Mouse (Mus musculus) heart, postnatal 0 days (tissue): ENCODE results near the gene Gm20479. TPM values are rescaled to one million over a fixed set of nuclear protein-coding genes. Genes with fewer than 3 reads are reported as not detected.
A peak's percentile ranks its signal among the peaks of the same experiment; 100 is the strongest.

Experiments
- ATAC-seq: fragments of 200-750 bp; cut with Nextera tagmentation; 2 replicates; pipeline ENCODE4 v1.8.0; 2017; ENCODE audit warnings: low read depth, moderate number of reproducible peaks, moderate library complexity; ENCODE audit not compliant: insufficient read depth
- DNase-seq: peaks from one replicate; pipeline ENCODE4 v3.0.0-alpha.2; 2016; ENCODE audit warnings: low spot score
- H3K27ac ChIP-seq: fragments of 300-500 bp; sonication (generic); 2 replicates; pipeline ENCODE4 v1.5.1; 2014; ENCODE audit warnings: low read depth, mild to moderate bottlenecking
- H3K27me3 ChIP-seq: fragments of 300-500 bp; sonication (generic); 2 replicates; pipeline ENCODE4 v1.6.1; 2014; ENCODE audit warnings: low read length, mixed read lengths; ENCODE audit not compliant: control insufficient read depth, insufficient read depth
- H3K36me3 ChIP-seq: fragments of 300-500 bp; sonication (generic); replicated peaks from 2 replicates; pipeline ENCODE4 v1.6.1; 2014; ENCODE audit warnings: low read length, mixed read lengths; ENCODE audit not compliant: control insufficient read depth, insufficient read depth
- H3K4me1 ChIP-seq: fragments of 300-500 bp; sonication (generic); 2 replicates; pipeline ENCODE4 v1.6.1; 2014; ENCODE audit warnings: antibody characterized with exemption; ENCODE audit not compliant: control insufficient read depth, insufficient read depth
- H3K4me2 ChIP-seq: fragments of 300-500 bp; sonication (generic); 2 replicates; pipeline ENCODE4 v1.6.1; 2014; ENCODE audit warnings: low read depth, mild to moderate bottlenecking, low read length, moderate library complexity
- H3K4me3 ChIP-seq: fragments of 300-500 bp; sonication (generic); 2 replicates; pipeline ENCODE4 v1.5.1; 2014; ENCODE audit warnings: low read depth, low read length
- H3K9ac ChIP-seq: fragments of 300-500 bp; sonication (generic); replicated peaks from 2 replicates; pipeline ENCODE4 v1.6.1; 2014; ENCODE audit warnings: low read depth, low read length, mixed read lengths
- H3K9me3 ChIP-seq: fragments of 300-500 bp; sonication (generic); replicated peaks from 2 replicates; pipeline ENCODE4 v1.6.1; 2016; ENCODE audit warnings: low read length; ENCODE audit not compliant: control insufficient read depth
- CTCF ChIP-seq: IDR thresholded peaks from 2 replicates; pipeline ENCODE4 v1.5.1; 2016; ENCODE audit warnings: antibody characterized with exemption, control low read depth, low read depth
- EP300 ChIP-seq: IDR thresholded peaks from 2 replicates; pipeline ENCODE4 v1.6.1; 2016; ENCODE audit warnings: antibody characterized with exemption, low read depth
- WGBS: fragments of 180-500 bp; shearing (Covaris S2); extraction: QIAGEN DNeasy Blood & Tissue Kit; methylation state at CpG from one replicate; pipeline ENCODE4 v1.1.7; 2014; 5-methylcytosine and 5-hydroxymethylcytosine counted together
- polyA plus RNA-seq: library from polyadenylated mRNA; unstranded; fragments of >200 nt; fragmentation: Nextera tagmentation; extraction: Ambion mirVana; gene quantifications from 2 replicates; pipeline ENCODE4 v1.2.1, GENCODE M21; 2015
- total RNA-seq: library from RNA; depleted of rRNA; stranded (reverse); fragments of >200 nt; gene quantifications from 2 replicates; pipeline ENCODE4 v1.2.3, GENCODE M21; 2014; ENCODE audit warnings: low replicate concordance

Gm20479 gene
- total and polyA plus RNA-seq, 2 experiments from 2014 or later = 0.46 TPM; not detected in 1

GRCm38 (mm10) chr7:27378431-27378830 lies 21.2 kb upstream of the Gm20479 start:
- TF ChIP-seq EP300 (no peak), CTCF (peak; percentile 33; the same call in 1 of the 2 replicates)
- ATAC-seq (no peak), DNase-seq (no peak)
- Histone ChIP-seq H3K9ac (no peak overlapping the region), H3K4me3 (no peak overlapping the region), H3K4me1 (no peaks in the 10 kb centered on the region), H3K27me3 (peaks cover 37% of the 10 kb centered on the region), H3K36me3 (no peaks in the 10 kb centered on the region), H3K9me3 (no peaks in the 10 kb centered on the region), H3K4me2 (no peak overlapping the region), H3K27ac (no peak overlapping the region)
- WGBS = 20% methylated on average over 4 of the region's 4 CpGs

GRCm38 (mm10) chr7:27375274-27375673 lies 18.1 kb upstream of the Gm20479 start:
- Histone ChIP-seq H3K9ac (no peak overlapping the region), H3K36me3 (no peaks in the 10 kb centered on the region), H3K4me3 (no peak overlapping the region), H3K4me2 (no peak overlapping the region), H3K27me3 (peaks cover 69% of the 10 kb centered on the region), H3K27ac (no peak overlapping the region), H3K4me1 (no peaks in the 10 kb centered on the region), H3K9me3 (0 out of 2 replicates have a peak, but pooled peaks cover 3% of the 10 kb centered on the region)
- 4% methylated on average over 20 of the region's 22 CpGs for WGBS
- TF ChIP-seq EP300 (no peak), CTCF (no peak)
- ATAC-seq (no peak), DNase-seq (no peak)

- H3K27me3 ChIP-seq = peaks cover 97% of the 10 kb centered on the region
- DNase-seq (no peak), ATAC-seq (no peak)
- no peak for TF ChIP-seq CTCF
- no peak for TF ChIP-seq EP300
- WGBS = 5% methylated on average over 44 of the region's 44 CpGs
- no peak overlapping the region for H3K27ac ChIP-seq
- 0 out of 2 replicates have a peak overlapping the region, but pooled peaks have one; percentile 7 for H3K4me3 ChIP-seq
- H3K9ac ChIP-seq = no peak overlapping the region
- peak overlapping the region; percentile 22; the same call in 1 of the 2 replicates for H3K4me2 ChIP-seq
- H3K9me3 ChIP-seq = 0 out of 2 replicates have a peak, but pooled peaks cover 9% of the 10 kb centered on the region
- H3K4me1 ChIP-seq = no peaks in the 10 kb centered on the region
- no peaks in the 10 kb centered on the region for H3K36me3 ChIP-seq
These were observed 14.7 kb upstream of the Gm20479 start for GRCm38 (mm10) chr7:27371715-27372462.

GRCm38 (mm10) chr7:27369111-27369510 lies 11.9 kb upstream of the Gm20479 start:
- TF ChIP-seq EP300 (no peak), CTCF (no peak)
- H3K4me2 ChIP-seq = no peak overlapping the region
- peaks cover 100% of the 10 kb centered on the region for H3K27me3 ChIP-seq
- no peaks in the 10 kb centered on the region for H3K4me1 ChIP-seq
- no peaks in the 10 kb centered on the region for H3K36me3 ChIP-seq
- H3K27ac ChIP-seq = no peak overlapping the region
- WGBS = 78% methylated on average over 19 of the region's 19 CpGs
- no peak overlapping the region for H3K4me3 ChIP-seq
- no peak for ATAC-seq
- H3K9me3 ChIP-seq = 0 out of 2 replicates have a peak, but pooled peaks cover 9% of the 10 kb centered on the region
- no peak for DNase-seq
- H3K9ac ChIP-seq = no peak overlapping the region

GRCm38 (mm10) chr7:27367976-27368375 lies 10.8 kb upstream of the Gm20479 start:
- Histone ChIP-seq H3K27me3 (peaks cover 99% of the 10 kb centered on the region), H3K9ac (no peak overlapping the region), H3K4me3 (no peak overlapping the region), H3K4me2 (no peak overlapping the region), H3K4me1 (no peaks in the 10 kb centered on the region), H3K36me3 (no peaks in the 10 kb centered on the region), H3K27ac (no peak overlapping the region), H3K9me3 (0 out of 2 replicates have a peak, but pooled peaks cover 9% of the 10 kb centered on the region)
- TF ChIP-seq EP300 (no peak), CTCF (no peak)
- DNase-seq = no peak
- ATAC-seq = no peak
- 15% methylated on average over 11 of the region's 11 CpGs for WGBS
